Mouse (Mus musculus): ENCODE measurements around the gene Atox1.
"Not testable (repeated sequence)": the region's sequence is repeated elsewhere in the genome, so short reads cannot be mapped to it uniquely, and the experiment has no call there.

Atox1 gene

GRCm38 (mm10) chr11:55453640-55454039 is 7.4 kb downstream of the Atox1 start:
- no peak for DNase-seq (ENCODE audit: low spot score in 2 of 2)

GRCm38 (mm10) chr11:55450311-55450710 is 10.7 kb downstream of the Atox1 start:
- no peak for DNase-seq (ENCODE audit: low spot score in 2 of 2)

- no peak for DNase-seq (ENCODE audit: low spot score in 2 of 2)
Observed at GRCm38 (mm10) chr11:55449531-55449930, 11.5 kb downstream of the Atox1 start.

GRCm38 (mm10) chr11:55446579-55446978 is 14.5 kb downstream of the Atox1 start:
- DNase-seq (ENCODE audit: low spot score in 2 of 2) = peak; percentile 64 to 81

GRCm38 (mm10) chr11:55444772-55445171 is 16.3 kb downstream of the Atox1 start:
- DNase-seq (ENCODE audit: low spot score in 2 of 2) = no peak

GRCm38 (mm10) chr11:55439718-55440117 is 21.3 kb downstream of the Atox1 start:
- DNase-seq (ENCODE audit: low spot score in 2 of 2) = no peak

- no peak for DNase-seq (ENCODE audit: low spot score in 2 of 2)
Observed at GRCm38 (mm10) chr11:55438031-55438430, 23.0 kb downstream of the Atox1 start.

GRCm38 (mm10) chr11:55436089-55436488 is 24.9 kb downstream of the Atox1 start:
- DNase-seq (ENCODE audit: low spot score in 2 of 2) = no peak

- DNase-seq (ENCODE audit: low spot score in 2 of 2) = no peak
Observed at GRCm38 (mm10) chr11:55432981-55433380, 28.1 kb downstream of the Atox1 start.

- no peak for DNase-seq (ENCODE audit: low spot score in 2 of 2)
Observed at GRCm38 (mm10) chr11:55429973-55430372, 31.1 kb downstream of the Atox1 start.

- no peak for DNase-seq (ENCODE audit: low spot score in 2 of 2)
Observed at GRCm38 (mm10) chr11:55428186-55429012, 32.6 kb downstream of the Atox1 start.

GRCm38 (mm10) chr11:55424746-55425360 is 36.2 kb downstream of the Atox1 start:
- DNase-seq (ENCODE audit: low spot score in 2 of 2) = no peak

GRCm38 (mm10) chr11:55423756-55424155 is 37.3 kb downstream of the Atox1 start:
- no peak for DNase-seq (ENCODE audit: low spot score in 2 of 2)

- no peak for DNase-seq (ENCODE audit: low spot score in 2 of 2)
Observed at GRCm38 (mm10) chr11:55422978-55423377, 38.1 kb downstream of the Atox1 start, which contains the start of gene Sparc. TSS of gene Sparc (minus strand) at chr11:55423183.

GRCm38 (mm10) chr11:55419678-55420307 is 41.2 kb downstream of the Atox1 start:
- peak in 1 of 2 experiments; percentile 29 for DNase-seq (ENCODE audit: low spot score in 2 of 2)

- DNase-seq (ENCODE audit: low spot score in 2 of 2) = peak; percentile 26 to 49
Observed at GRCm38 (mm10) chr11:55419296-55419677, 41.8 kb downstream of the Atox1 start.

- no peak for DNase-seq (ENCODE audit: low spot score in 2 of 2)
Observed at GRCm38 (mm10) chr11:55418704-55419061, 42.4 kb downstream of the Atox1 start.

GRCm38 (mm10) chr11:55417898-55418703 is 42.9 kb downstream of the Atox1 start:
- no peak for DNase-seq (ENCODE audit: low spot score in 2 of 2)

- DNase-seq (ENCODE audit: low spot score in 2 of 2) = no peak
Observed at GRCm38 (mm10) chr11:55416609-55417265, 44.3 kb downstream of the Atox1 start.

GRCm38 (mm10) chr11:55415731-55416130 is 45.3 kb downstream of the Atox1 start:
- DNase-seq (ENCODE audit: low spot score in 2 of 2) = not testable (repeated sequence)

- DNase-seq (ENCODE audit: low spot score in 2 of 2) = no peak
Observed at GRCm38 (mm10) chr11:55415036-55415704, 45.9 kb downstream of the Atox1 start.
